Mouse (Mus musculus): ENCODE results near the gene Lig1. TPM values are rescaled to one million over a fixed set of nuclear protein-coding genes. Genes with fewer than 3 reads are reported as not detected.
A peak's percentile ranks its signal among the peaks of the same experiment; 100 is the strongest.

Lig1 gene
- 32.7 and 37.7 TPM in 2 replicates for polyA plus RNA-seq (2014; fragmentation: Nextera tagmentation; extraction: Ambion mirVana)

GRCm38 (mm10) chr7:13277081-13277480, at the start of gene Lig1:
TSS of gene Lig1 (plus strand) at chr7:13277283.
- Histone ChIP-seq H3K36me3 (replicated peaks; ENCODE audit: control insufficient read depth, insufficient read depth) (peaks cover 37% of the 10 kb centered on the region), H3K27me3 (ENCODE audit: control insufficient read depth, insufficient read depth, low read length) (no peaks in the 10 kb centered on the region), H3K4me2 (replicated peaks) (peak within 1 kb of the TSS; percentile 75), H3K9me3 (ENCODE audit: control insufficient read depth, low read length) (no peaks in the 10 kb centered on the region), H3K27ac (peak within 1 kb of the TSS; percentile 88; the same call in 1 of the 2 replicates), H3K4me3 (replicated peaks; ENCODE audit: low read length) (peak within 1 kb of the TSS; percentile 64), H3K9ac (peak within 1 kb of the TSS; percentile 63), H3K4me1 (replicated peaks; ENCODE audit: control insufficient read depth, insufficient read depth, low read length) (peaks cover 6% of the 10 kb centered on the region; the same call in 1 of the 2 replicates)
- ATAC-seq (ENCODE audit: low FRiP score) (no peak), DNase-seq (ENCODE audit: low spot score) (no peak)
- WGBS, result 97% methylated on average over 16 of the region's 16 CpGs

GRCm38 (mm10) chr7:13260746-13261700, 16.1 kb upstream of the Lig1 start:
- Histone ChIP-seq H3K4me3 (replicated peaks; ENCODE audit: low read length) (no peak overlapping the region), H3K27ac (no peak overlapping the region), H3K36me3 (replicated peaks; ENCODE audit: control insufficient read depth, insufficient read depth) (no peaks in the 10 kb centered on the region; the same call in 1 of the 2 replicates), H3K4me2 (replicated peaks) (no peak overlapping the region), H3K9me3 (ENCODE audit: control insufficient read depth, low read length) (no peaks in the 10 kb centered on the region), H3K4me1 (replicated peaks; ENCODE audit: control insufficient read depth, insufficient read depth, low read length) (no peaks in the 10 kb centered on the region), H3K9ac (no peak overlapping the region), H3K27me3 (ENCODE audit: control insufficient read depth, insufficient read depth, low read length) (no peaks in the 10 kb centered on the region)
- DNase-seq (ENCODE audit: low spot score) (peak; percentile 2), ATAC-seq (ENCODE audit: low FRiP score) (0 out of 2 replicates have a peak, but pooled peaks have one; percentile 40)
- 46% methylated on average over 50 of the region's 50 CpGs for WGBS

- no peak overlapping the region for H3K4me2 ChIP-seq (replicated peaks)
- 86% methylated on average over 5 of the region's 5 CpGs for WGBS
- ATAC-seq (ENCODE audit: low FRiP score), result no peak
Measured at GRCm38 (mm10) chr7:13263851-13264250, 13.2 kb upstream of the Lig1 start.

GRCm38 (mm10) chr7:13264396-13264795, 12.7 kb upstream of the Lig1 start:
- H3K4me2 ChIP-seq (replicated peaks), result no peak overlapping the region
- no peak overlapping the region for H3K4me3 ChIP-seq (replicated peaks; ENCODE audit: low read length)
- ATAC-seq (ENCODE audit: low FRiP score) (no peak), DNase-seq (ENCODE audit: low spot score) (no peak)
- no peaks in the 10 kb centered on the region for H3K4me1 ChIP-seq (replicated peaks; ENCODE audit: control insufficient read depth, insufficient read depth, low read length)
- WGBS, result 45% methylated on average over 2 of the region's 2 CpGs
- no peaks in the 10 kb centered on the region for H3K9me3 ChIP-seq (ENCODE audit: control insufficient read depth, low read length)
- no peak overlapping the region for H3K27ac ChIP-seq
- H3K36me3 ChIP-seq (replicated peaks; ENCODE audit: control insufficient read depth, insufficient read depth), result no peaks in the 10 kb centered on the region; the same call in 1 of the 2 replicates
- H3K27me3 ChIP-seq (ENCODE audit: control insufficient read depth, insufficient read depth, low read length), result no peaks in the 10 kb centered on the region
- no peak overlapping the region for H3K9ac ChIP-seq

More at GRCm38 (mm10) chr7:13263851-13264250, 13.2 kb upstream of the Lig1 start:
- DNase-seq (ENCODE audit: low spot score), result no peak
- Histone ChIP-seq H3K4me3 (replicated peaks; ENCODE audit: low read length) (no peak overlapping the region), H3K27me3 (ENCODE audit: control insufficient read depth, insufficient read depth, low read length) (no peaks in the 10 kb centered on the region), H3K4me1 (replicated peaks; ENCODE audit: control insufficient read depth, insufficient read depth, low read length) (no peaks in the 10 kb centered on the region), H3K27ac (no peak overlapping the region), H3K9me3 (ENCODE audit: control insufficient read depth, low read length) (no peaks in the 10 kb centered on the region), H3K36me3 (replicated peaks; ENCODE audit: control insufficient read depth, insufficient read depth) (no peaks in the 10 kb centered on the region; the same call in 1 of the 2 replicates), H3K9ac (no peak overlapping the region)

- no peak overlapping the region for H3K27ac ChIP-seq
- no peaks in the 10 kb centered on the region for H3K4me1 ChIP-seq (replicated peaks; ENCODE audit: control insufficient read depth, insufficient read depth, low read length)
- 95% methylated on average over 4 of the region's 4 CpGs for WGBS
- H3K9ac ChIP-seq, result no peak overlapping the region
- H3K4me3 ChIP-seq (replicated peaks; ENCODE audit: low read length), result no peak overlapping the region
- no peak overlapping the region for H3K4me2 ChIP-seq (replicated peaks)
- H3K27me3 ChIP-seq (ENCODE audit: control insufficient read depth, insufficient read depth, low read length), result no peaks in the 10 kb centered on the region
- peaks cover 4% of the 10 kb centered on the region; the same call in 1 of the 2 replicates for H3K36me3 ChIP-seq (replicated peaks; ENCODE audit: control insufficient read depth, insufficient read depth)
- DNase-seq (ENCODE audit: low spot score) (no peak), ATAC-seq (ENCODE audit: low FRiP score) (no peak)
- no peaks in the 10 kb centered on the region for H3K9me3 ChIP-seq (ENCODE audit: control insufficient read depth, low read length)
Measured at GRCm38 (mm10) chr7:13268749-13269260, 8.3 kb upstream of the Lig1 start.

- DNase-seq (ENCODE audit: low spot score) (no peak), ATAC-seq (ENCODE audit: low FRiP score) (no peak)
- H3K9me3 ChIP-seq (ENCODE audit: control insufficient read depth, low read length), result no peaks in the 10 kb centered on the region
- no peak overlapping the region for H3K4me2 ChIP-seq (replicated peaks)
- WGBS, result 73% methylated on average over 11 of the region's 11 CpGs
- no peak overlapping the region for H3K4me3 ChIP-seq (replicated peaks; ENCODE audit: low read length)
- H3K4me1 ChIP-seq (replicated peaks; ENCODE audit: control insufficient read depth, insufficient read depth, low read length), result no peaks in the 10 kb centered on the region
- H3K36me3 ChIP-seq (replicated peaks; ENCODE audit: control insufficient read depth, insufficient read depth), result peaks cover 10% of the 10 kb centered on the region
- no peak overlapping the region for H3K9ac ChIP-seq
- H3K27ac ChIP-seq, result no peak overlapping the region
- no peaks in the 10 kb centered on the region for H3K27me3 ChIP-seq (ENCODE audit: control insufficient read depth, insufficient read depth, low read length)
Measured at GRCm38 (mm10) chr7:13269394-13269793, 7.7 kb upstream of the Lig1 start.

- DNase-seq (ENCODE audit: low spot score), result no peak
- peaks cover 33% of the 10 kb centered on the region for H3K36me3 ChIP-seq (replicated peaks; ENCODE audit: control insufficient read depth, insufficient read depth)
- H3K9me3 ChIP-seq (ENCODE audit: control insufficient read depth, low read length), result no peaks in the 10 kb centered on the region
- no peak overlapping the region for H3K4me3 ChIP-seq (replicated peaks; ENCODE audit: low read length)
- 87% methylated on average over 1 of the region's 1 CpGs for WGBS
- no peak overlapping the region for H3K4me2 ChIP-seq (replicated peaks)
- no peaks in the 10 kb centered on the region for H3K27me3 ChIP-seq (ENCODE audit: control insufficient read depth, insufficient read depth, low read length)
- no peak for ATAC-seq (ENCODE audit: low FRiP score)
- H3K9ac ChIP-seq, result no peak overlapping the region
- no peak overlapping the region for H3K27ac ChIP-seq
- H3K4me1 ChIP-seq (replicated peaks; ENCODE audit: control insufficient read depth, insufficient read depth, low read length), result no peaks in the 10 kb centered on the region
Measured at GRCm38 (mm10) chr7:13271704-13272103, 5.4 kb upstream of the Lig1 start.

GRCm38 (mm10) chr7:13277833-13278232, 750 bp downstream of the Lig1 start:
- no peaks in the 10 kb centered on the region for H3K9me3 ChIP-seq (ENCODE audit: control insufficient read depth, low read length)
- H3K36me3 ChIP-seq (replicated peaks; ENCODE audit: control insufficient read depth, insufficient read depth), result peaks cover 42% of the 10 kb centered on the region
- H3K4me3 ChIP-seq (replicated peaks; ENCODE audit: low read length), result peak overlapping the region; percentile 64
- peak overlapping the region; percentile 75 for H3K4me2 ChIP-seq (replicated peaks)
- 33% methylated on average over 2 of the region's 2 CpGs for WGBS
- peaks cover 6% of the 10 kb centered on the region; the same call in 1 of the 2 replicates for H3K4me1 ChIP-seq (replicated peaks; ENCODE audit: control insufficient read depth, insufficient read depth, low read length)
- 0 out of 2 replicates have a peak, but pooled peaks have one; percentile 0 for ATAC-seq (ENCODE audit: low FRiP score)
- H3K27ac ChIP-seq, result peak overlapping the region; percentile 88; the same call in 1 of the 2 replicates
- H3K9ac ChIP-seq, result peak overlapping the region; percentile 63
- no peak for DNase-seq (ENCODE audit: low spot score)
- no peaks in the 10 kb centered on the region for H3K27me3 ChIP-seq (ENCODE audit: control insufficient read depth, insufficient read depth, low read length)

- ATAC-seq (ENCODE audit: low FRiP score) (peak; percentile 99), DNase-seq (ENCODE audit: low spot score) (peak; percentile 96)
- WGBS, result 1% methylated on average over 39 of the region's 39 CpGs
- H3K27ac ChIP-seq, result peak within 1 kb of the TSS; percentile 88
- no peaks in the 10 kb centered on the region for H3K27me3 ChIP-seq (ENCODE audit: control insufficient read depth, insufficient read depth, low read length)
- peak within 1 kb of the TSS; percentile 63 for H3K9ac ChIP-seq
- H3K9me3 ChIP-seq (ENCODE audit: control insufficient read depth, low read length), result no peaks in the 10 kb centered on the region
- peaks cover 6% of the 10 kb centered on the region; the same call in 1 of the 2 replicates for H3K4me1 ChIP-seq (replicated peaks; ENCODE audit: control insufficient read depth, insufficient read depth, low read length)
- H3K36me3 ChIP-seq (replicated peaks; ENCODE audit: control insufficient read depth, insufficient read depth), result peaks cover 43% of the 10 kb centered on the region
- H3K4me2 ChIP-seq (replicated peaks), result peak within 1 kb of the TSS; percentile 75
- H3K4me3 ChIP-seq (replicated peaks; ENCODE audit: low read length), result peak within 1 kb of the TSS; percentile 64
Measured at GRCm38 (mm10) chr7:13278308-13278891, 1.3 kb downstream of the Lig1 start, which contains the start of gene Zswim9. TSS of gene Zswim9 (minus strand) at chr7:13278721.

All from hindbrain, embryonic 14.5 days (tissue).